Mouse (Mus musculus): ENCODE data around the gene Cd3e.

Gene Cd3e

DNA sequence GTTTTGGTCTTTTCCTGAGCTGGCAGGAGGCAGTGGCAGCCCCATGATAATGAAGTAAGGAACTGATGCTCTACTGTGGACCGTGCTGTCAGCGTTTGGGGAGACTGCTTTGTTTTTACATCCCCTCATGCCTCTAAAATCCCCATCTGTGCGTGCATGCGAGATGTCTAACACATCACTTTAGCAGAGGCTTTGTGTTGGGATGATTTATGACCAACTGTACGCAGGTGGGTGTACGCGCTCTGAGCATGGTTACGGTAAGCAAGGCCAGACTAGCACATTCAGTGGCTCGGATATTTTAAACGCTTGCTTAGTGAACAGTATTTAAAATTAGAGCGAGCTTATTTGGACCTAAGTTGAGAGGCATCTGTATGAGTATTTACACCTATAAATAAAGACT lies 8.6 kb upstream of the Cd3e start:
- 48% methylated on average over 11 of the region's 11 CpGs for WGBS

DNA sequence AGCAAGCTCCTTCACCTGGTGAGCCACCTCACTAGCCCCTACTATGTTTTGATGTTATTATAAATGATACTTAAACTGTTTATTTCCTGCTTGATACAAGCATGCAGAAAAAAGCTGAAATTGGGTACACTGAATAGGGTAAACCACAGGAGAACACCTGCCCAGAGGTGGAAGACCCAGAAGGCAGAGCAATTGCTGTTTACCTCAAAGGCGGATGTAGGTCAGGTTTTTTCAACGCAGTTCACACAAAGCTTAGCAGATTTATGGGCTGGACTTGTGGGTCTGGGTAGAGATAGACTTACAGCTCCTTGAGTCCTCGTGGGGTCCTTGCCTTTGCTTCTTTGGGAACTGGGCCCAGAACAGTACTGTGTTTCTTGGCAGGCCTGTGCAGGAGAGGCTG lies 6.4 kb upstream of the Cd3e start:
- 76% methylated on average over 3 of the region's 3 CpGs for WGBS

DNA sequence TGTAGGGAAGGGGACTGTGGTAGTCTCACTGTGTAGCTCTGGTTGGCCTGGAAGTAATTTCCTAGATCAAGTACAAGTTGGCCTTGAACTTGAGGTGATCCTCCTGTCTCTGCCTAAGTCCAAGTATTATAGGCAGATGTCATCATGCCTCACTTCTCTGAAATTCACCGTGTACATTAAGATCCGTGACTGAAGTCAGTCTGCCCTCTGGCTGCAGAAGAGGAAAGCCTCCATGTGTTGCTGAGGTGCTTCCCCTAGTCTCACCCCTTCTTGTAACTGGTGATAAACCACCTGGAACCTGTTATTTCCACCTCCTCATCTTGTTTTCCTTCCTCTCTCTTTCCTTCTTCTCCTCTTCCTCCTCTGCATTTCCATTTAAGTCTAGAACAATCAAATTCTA lies 5.5 kb upstream of the Cd3e start:
- 36% methylated on average over 2 of the region's 2 CpGs for WGBS

DNA sequence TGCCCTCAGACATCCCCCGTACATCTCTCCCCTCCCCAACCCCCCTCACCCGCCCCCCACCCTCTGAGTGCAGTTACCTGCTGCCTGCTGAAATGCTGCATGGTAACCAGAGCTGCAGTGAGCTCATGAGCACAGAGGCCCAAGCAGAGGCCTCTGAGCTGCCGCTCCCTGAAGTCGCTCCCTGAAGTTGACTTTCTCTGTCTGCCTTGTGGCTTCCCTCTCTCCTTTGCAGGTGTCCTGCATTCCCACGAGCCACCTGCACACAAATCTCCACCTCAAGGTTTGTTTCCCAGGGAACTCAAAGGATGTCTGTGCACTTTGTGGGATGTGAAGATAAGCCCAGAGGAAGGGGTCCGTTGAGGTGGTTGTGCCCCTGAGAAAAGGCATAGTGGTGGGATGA lies 1.9 kb upstream of the Cd3e start:
- WGBS = 56% methylated on average over 6 of the region's 6 CpGs

DNA sequence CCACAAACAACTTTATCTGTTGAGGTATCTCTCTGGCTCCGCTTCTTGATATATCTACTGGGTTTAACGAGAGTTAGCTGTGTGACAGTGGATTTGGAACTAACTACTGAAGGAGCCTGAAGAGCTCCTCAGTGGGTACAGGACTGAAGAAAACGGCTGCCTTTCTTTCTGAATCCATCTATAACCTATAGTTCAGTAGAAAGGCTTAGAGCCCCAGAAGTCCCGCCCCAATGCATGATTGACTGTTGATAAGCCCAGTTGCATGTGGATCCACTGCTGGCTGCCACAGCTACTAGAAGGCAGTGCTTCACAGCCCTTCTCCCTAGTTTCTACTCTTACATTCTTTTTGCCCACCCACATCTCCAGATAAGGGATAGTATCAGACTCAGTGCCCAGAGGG lies 1.0 kb upstream of the Cd3e start:
- 68% methylated on average over 4 of the region's 4 CpGs for WGBS

DNA sequence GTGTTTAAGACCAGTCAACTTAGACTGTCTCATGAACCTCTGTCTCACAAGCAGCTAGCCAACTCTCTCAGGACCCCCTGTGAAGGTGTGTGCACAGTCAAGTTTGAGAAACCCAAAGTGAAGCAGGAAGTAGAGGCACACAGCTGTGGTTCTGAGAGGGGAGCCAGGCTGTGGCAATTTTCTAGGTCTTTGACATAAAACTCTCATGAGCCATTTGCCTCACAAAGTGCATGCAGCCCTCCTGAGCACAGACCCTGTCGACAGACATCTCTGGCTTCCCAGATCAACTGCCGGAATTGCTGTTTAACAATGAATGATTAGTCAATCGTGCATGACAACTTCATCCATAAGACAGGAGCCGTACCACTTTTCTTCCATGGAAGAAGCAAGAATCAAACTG lies 1.1 kb downstream of the Cd3e start:
- 81% methylated on average over 4 of the region's 4 CpGs for WGBS

DNA sequence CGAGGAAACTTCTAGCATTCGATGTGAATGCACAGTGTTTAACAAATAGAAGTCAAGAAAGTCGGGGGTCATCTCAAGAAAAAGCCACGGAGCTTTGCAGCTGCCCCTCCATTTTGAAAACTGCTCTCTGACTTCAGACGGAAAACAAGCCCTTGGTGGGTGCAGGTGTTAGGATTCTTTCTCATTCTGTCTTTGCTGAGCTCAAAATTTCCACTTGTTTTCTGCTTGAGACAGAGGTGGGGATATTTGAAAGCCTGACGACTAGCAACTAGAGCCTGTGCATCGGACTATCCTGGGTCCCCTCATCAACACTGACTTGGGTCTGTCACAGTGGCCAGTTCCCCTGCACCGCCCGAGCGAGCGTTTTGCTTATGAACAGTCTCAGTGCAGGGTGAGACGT lies 2.0 kb downstream of the Cd3e start:
- 78% methylated on average over 12 of the region's 12 CpGs for WGBS

DNA sequence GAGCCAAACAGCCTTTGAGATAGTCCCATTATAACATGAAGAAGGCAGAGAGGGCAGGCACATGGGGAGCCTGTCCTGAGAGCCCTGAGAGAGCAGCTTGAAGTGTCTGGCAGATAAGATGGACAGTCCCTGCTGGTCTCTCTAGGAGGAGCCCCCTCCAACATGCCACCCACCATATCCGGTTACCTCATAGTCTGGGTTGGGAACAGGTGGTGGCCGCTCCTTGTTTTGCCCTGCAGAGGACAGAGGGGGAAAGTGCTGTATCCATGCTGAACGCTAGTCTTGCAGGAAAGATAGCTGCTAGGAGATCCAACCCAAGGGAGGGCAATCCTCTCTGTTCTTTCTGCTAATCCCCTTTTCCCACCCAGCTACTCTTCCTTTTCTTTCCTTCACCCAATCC lies 9.2 kb downstream of the Cd3e start:
- 82% methylated on average over 3 of the region's 3 CpGs for WGBS

DNA sequence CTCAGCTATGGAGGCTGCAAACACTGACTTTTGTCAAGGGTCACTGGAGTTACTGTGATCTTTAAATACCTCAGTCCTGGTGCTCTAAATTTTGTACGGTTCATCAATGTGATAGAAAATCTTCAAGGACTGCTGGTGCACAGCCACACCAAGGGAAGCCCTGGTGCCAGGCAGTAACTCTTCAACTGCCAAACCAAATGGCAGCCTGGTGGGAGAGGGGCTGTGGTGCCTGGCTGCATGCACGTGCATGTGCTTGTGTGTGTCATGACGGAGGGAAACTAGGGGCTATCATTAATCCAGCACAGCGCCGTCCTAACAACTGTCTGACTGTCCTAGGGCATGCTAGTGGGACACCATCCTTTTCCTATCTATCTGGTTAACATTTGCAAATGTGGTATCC lies 9.7 kb downstream of the Cd3e start:
- 77% methylated on average over 5 of the region's 5 CpGs for WGBS

DNA sequence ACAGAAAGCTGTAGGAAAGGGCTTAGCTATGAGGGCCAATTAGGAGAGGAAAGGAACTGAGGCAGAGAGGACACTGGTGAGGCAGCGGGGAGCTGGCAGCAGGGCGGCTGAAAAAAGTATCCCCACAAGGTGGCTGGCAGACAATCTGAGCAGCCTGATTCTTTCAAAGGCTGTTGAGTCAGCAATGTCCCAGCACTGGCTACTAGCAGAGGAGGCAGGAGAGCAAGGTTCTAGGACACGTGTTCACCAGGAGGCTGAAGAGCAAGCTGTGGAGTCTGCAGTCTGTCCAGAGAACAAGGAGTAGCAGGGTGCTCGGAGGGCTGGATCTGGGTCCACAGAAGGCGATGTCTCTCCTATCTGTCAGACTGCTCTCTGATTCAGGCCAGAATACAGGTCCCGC lies 10.3 kb downstream of the Cd3e start:
- WGBS = 59% methylated on average over 6 of the region's 6 CpGs

DNA sequence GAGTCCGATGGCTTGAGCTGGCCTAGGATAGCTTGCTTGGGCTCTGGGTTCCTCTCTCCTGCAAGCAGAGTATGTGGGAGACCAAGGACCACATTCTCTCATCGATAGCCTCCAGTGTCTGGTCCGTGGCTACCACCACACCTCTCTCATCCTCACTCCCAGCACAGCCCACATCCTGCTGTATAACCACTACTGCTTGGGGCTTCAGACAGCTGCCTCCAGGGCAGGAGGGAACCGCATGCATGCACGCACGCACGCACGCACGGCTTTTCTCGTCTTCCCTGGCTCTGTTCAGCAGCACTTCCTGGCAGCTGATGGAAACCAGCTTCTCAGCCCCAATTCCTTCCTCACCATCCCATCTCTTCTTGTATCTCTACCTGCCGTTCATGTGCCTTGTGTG lies 11.3 kb downstream of the Cd3e start:
- WGBS = 78% methylated on average over 11 of the region's 11 CpGs

DNA sequence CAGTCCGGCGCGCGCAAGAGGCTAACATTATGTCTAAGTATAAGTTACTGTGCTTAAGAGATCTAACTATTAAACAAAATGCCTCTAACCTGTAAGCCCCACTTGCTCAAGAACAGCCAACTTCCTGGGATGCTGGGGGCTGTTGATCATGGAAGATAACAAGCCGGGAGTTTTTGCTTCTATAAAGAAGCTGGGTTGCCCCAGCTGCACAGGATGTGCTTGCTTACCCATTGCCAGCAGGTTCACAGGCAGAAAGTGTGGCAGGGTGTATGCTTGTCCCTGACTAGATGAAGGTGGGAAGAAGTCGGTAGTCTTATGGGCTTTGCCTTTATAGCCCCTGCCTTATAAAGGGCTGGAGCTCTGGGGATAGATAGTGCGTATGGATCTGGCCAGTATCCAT lies 12.8 kb downstream of the Cd3e start:
- 96% methylated on average over 7 of the region's 7 CpGs for WGBS

DNA sequence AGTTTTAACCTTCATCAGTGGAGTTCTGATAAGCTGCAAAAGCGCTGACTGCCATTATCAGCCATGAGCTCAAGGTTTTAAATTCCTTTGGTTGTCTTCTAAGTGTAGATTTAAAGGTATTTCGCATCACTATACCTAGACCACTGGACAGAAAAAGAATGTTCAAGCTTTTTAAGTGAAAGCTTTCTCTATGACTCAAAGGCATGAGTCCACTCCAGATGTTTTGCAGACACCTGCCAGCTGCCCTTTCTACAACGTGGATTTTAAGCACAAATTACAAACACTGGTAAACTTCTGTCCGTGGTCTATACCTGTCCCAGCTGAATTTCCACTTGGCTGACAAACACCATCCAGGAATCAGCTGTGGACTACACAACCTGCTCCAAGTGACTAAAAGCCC lies 14.5 kb downstream of the Cd3e start:
- 90% methylated on average over 4 of the region's 4 CpGs for WGBS

DNA sequence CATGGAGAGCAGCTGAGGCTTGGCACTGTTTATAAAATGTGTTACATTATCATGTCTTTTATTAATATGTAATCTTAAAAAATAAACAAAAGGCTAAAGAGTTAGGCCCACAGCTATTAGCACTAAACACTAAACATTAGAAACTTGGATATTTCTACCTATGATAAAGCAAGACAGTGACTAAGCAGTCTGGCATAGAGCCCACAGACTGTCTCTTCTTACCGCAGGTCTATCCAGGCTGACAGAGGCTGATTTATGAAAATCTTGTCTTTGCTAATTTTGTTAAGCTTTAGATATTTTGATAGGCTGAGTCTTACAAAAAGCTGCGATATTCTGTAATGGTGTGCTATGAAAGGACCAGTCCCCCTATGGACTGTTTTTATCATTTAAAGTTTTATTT lies 16.2 kb downstream of the Cd3e start:
- 76% methylated on average over 2 of the region's 2 CpGs for WGBS

DNA sequence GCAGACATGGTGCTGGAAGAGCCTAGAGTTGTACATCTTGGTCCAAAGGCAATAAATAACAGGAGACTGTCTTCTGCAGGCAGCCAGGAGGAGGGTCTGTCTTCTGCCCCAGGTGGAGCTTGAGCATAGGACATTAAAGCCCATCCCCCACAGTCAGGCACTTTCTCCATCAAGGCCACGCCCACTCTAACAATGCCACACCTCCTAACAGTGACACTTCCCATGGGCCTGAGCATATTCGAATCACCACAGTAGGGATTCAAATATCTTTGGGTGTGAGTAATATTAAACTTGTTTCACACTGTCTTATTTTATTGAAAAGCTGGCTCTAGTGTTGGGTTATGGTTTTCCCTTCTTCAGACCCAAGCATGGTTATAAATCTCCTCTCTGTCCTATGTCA lies 17.6 kb downstream of the Cd3e start:
- WGBS = 77% methylated on average over 2 of the region's 2 CpGs

DNA sequence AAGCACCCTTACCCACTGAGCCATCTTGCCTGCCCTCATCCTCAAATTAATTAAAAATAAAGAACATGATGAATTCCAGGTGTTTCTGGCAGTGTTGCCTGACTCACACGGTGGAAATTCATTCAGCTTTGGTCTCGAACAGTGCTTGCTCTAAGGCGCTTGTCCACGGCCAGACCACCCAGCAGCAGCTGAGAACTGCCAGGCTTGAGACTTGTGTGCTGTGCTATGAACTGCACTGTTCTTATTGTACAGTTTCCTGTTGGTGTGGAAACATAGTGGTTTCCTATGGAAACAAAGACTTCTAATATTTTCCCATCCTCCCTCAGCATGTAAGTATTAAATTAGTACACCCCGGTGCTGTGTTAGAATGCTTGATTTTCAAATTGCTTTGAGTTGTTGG lies 22.5 kb downstream of the Cd3e start:
- WGBS = 61% methylated on average over 5 of the region's 5 CpGs

DNA sequence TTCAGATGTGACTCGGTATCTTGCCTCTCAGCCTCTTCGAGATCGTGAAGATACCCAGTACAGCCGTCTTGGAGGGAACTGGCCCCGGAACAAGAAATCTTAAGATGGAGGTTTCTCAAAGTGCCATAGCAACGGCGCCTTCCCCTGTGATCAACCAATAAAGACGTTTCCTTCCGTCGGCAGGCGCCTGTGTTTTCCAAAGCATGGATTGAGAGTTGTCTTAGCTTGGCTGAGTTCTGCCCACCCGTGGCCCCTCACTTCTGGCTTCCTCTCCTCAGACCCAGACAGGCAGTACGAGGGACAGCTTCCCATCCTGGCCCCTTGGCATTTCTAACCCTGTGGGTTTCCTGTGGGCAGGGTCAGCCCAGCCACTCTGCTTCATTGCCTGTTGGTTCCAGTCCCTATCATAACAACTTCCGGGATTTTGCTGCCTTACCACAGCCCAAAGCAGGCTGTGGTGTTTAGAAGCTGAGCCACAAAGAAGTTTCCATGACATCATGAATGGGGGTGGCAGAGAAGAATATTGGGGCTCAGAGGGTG lies 23.1 kb downstream of the Cd3e start:
- 56% methylated on average over 14 of the region's 14 CpGs for WGBS

DNA sequence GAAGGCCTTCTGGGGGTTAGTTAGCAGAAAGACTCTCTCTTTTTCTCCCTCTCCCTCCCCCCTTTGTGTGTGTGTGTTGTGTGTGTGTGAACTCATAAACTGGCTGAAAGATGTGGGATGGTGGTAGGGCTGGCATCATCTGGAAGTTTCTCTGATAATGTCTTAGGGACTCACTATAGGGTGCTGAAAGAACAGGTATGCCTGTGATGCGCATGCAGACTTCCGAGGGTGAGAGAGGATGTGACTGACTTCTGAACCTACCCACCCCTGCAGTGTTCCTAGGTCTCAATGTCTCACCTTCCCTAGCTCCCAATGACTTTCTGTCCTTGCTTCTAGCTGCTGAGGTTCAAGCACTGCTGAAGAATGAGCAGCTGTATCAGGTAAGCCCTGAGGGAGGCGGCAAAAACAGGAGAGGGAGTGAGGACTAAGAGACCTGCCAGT lies 23.7 kb downstream of the Cd3e start:
- 80% methylated on average over 3 of the region's 3 CpGs for WGBS

DNA sequence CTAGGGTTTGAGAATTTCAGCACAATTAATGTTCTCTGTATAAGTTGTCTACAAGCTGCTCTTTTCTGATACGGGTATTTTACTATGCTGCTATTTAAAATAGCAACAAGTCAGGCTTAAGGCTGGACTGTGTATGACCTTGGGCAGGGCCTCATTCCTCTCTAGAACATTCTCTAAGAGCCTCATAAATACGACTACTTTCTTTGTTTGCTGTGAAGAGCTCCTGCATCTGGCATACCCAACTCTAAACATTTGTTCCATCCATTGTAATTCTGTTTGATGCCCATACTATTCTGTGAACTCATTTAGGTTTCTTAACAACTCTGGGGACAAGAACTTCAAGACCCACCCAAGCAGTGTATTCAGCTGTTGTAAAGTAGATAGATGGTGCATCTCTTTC lies 26.4 kb downstream of the Cd3e start:
- 78% methylated on average over 2 of the region's 2 CpGs for WGBS

DNA sequence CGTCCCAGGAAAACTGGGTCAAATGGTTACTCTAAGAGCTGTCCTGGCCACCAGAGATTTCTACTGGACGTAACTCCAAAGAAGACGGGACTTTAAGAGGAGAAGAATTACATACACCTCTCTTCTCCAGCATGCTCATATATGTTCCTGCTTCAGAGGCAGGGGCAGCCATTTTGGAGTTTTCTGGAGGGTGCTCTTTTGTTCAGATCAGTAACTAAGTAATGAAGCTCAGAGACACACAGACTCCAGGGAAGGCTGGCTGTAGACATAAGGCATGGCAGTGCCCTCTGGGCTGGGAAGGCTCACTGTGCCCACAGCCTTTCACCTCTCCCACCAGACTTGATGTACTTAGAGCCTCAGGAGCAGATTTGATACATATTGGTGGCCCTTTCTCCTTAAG lies 26.9 kb downstream of the Cd3e start:
- 83% methylated on average over 3 of the region's 3 CpGs for WGBS

DNA sequence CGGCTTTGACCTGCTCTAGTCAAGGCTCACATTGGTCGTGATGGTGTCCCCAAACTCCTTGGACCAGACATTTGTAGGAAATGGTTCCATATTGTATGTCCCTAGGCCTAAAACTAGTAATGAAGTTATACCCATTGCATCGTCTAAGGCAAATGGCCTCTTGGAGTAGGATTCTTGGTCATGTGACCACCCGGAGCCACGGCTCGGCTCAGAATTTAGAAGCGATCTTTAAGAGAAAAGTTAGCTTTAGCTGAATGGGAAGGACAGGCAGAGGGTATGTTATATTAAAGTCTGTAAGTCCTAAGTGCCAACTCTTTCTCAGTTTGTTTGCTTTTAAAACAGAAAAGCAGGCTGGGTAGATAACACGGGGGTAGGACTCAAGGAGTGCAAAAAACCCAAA lies 27.3 kb downstream of the Cd3e start:
- WGBS = 84% methylated on average over 8 of the region's 8 CpGs

DNA sequence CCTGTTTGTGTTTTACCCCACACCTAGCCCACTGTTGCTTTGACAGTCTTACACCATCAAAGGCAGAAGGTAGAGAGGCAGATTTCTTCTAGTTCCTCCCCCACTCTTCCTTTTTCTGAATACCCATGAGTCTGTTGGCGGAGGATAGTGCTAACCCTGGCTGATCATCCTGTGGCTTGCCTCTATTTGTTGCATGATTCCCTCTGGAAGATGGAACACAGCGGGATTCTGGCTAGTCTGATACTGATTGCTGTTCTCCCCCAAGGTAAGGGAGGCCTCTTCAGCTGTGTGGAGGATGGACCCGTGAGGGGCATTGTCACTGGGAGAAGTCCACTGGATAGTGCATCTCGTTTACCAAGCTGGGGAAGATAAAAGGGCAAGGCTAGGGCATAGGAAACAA lies 27.8 kb downstream of the Cd3e start, which contains the start of gene Cd3d:
TSS of gene Cd3d (plus strand) at position 111 of the 400 bp plus-strand sequence.
- 84% methylated on average over 4 of the region's 4 CpGs for WGBS

DNA sequence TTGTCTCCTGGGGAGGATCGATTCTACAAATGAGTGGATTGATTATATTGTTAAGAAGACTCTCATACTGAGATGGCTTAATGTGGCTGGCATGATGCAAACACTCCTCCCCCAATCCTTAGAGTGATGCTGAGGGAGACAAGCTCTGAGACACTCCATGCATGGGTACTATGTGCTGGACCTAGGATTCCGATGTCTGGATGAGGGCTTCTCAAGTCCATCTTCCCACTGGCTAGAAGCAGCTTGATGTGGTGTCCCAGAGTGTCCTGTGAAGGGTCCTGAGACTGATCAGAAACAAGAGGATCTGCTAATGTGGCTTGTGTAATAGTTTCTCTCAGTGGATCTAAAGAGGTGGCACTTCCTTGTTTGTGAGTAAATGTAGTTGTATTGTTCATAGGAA lies 28.3 kb downstream of the Cd3e start:
- 87% methylated on average over 2 of the region's 2 CpGs for WGBS

DNA sequence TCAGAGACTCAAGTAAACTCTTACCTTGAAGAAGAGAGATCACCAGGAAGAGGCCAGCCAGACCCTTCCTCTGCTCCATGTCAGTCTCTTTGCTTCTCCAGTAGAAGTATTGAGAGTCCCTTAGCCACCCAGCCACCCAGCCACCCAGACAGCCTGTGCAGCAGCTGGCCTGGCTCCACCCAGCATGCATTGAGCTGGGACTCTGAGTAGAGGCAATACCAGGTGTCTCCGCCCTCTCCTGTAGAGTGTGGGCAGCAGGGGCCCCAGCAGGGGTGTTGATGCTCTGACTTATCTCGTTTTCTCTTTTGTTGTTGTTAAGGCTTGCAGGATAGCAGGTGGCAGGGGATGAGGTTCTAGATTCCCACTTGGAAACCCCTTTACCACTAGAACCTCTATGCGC lies 29.2 kb downstream of the Cd3e start, which contains the start of gene Cd3g:
TSS of gene Cd3g (minus strand) at position 190 of the 400 bp plus-strand sequence.
- WGBS = 68% methylated on average over 3 of the region's 3 CpGs

DNA sequence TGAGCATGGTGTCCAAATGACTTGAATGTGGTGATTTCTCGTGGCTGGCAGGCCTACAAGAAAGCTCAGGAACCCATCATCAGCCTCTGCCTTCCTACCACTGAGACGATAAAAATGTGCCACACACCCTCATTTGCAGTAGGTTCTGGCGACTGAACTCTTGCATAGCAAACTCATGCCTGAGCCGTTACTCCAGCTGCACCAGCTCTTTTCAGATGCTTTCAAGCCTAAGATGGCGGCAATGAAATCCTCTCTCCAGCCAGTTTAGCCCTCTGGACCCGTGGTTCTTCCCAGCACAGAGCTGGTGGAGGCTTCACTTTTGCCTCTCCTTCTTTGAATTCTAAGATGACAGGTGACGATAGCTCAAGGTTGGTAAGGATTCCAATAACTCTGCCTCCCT lies 29.6 kb downstream of the Cd3e start:
- 79% methylated on average over 7 of the region's 7 CpGs for WGBS

Data from cerebral cortex, adult 2 months (tissue).